Mouse (Mus musculus) right cerebral cortex, adult 18-20 months (tissue): ENCODE measurements at regions not wholly inside any gene's neighbourhood (a gene's known extent, or its start where the extent isn't known, plus 50 kb on each side); places are given as distances from the start of the nearest gene placed in this dataset.

Experiments used
- DNase-seq: peaks from one replicate; pipeline ENCODE4 v3.0.0; 2022; ENCODE audit warnings: mixed read lengths

- peak; percentile 83 for DNase-seq
Measured at GRCm38 (mm10) chr2:139381628-139382027, 112.1 kb upstream of the Sptlc3 start.

DNA sequence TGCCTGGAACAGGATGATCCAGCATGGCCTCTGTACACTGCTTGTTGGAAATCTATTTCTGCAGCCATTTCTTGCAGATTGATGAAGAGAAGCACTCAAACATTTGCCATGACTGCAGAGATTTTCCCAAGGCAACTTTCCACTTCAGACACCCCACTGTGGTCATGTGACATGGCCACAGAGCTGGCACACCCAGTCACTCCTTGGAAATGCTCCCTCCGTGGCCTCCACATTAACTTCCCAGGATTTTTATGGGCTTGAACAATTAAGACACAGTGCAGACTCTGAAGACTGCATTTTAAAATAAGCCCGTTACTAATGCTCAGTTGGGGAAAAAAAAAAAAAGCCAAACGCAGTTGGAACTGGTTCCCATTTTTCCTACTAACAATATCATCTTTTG lies 80.2 kb upstream of the Sptlc3 start:
- no peak for DNase-seq

- DNase-seq = no peak
Measured at GRCm38 (mm10) chr2:139417506-139417905, 76.2 kb upstream of the Sptlc3 start.

GRCm38 (mm10) chr2:139422678-139423077 lies 71.0 kb upstream of the Sptlc3 start:
- DNase-seq = no peak

DNA sequence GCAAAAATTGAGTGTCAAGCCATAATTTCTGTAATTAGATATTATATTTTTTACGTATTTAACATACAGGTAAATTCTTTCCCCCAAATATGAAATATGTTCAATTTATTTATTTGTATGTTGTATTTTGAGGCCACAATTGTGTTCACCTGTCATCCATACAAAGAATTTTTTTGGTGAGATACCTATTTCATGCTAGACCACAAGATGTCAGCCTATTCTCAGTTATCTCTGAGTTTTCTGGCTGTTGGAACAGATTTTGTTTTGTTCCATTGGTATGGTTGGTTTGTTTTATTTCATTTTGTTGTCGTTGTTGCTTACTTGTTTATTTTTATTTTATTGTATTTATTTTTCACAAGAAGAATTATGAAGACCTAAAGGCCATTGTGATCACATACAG lies 70.3 kb upstream of the Sptlc3 start:
- DNase-seq = no peak
